In the genomic region with DNA sequence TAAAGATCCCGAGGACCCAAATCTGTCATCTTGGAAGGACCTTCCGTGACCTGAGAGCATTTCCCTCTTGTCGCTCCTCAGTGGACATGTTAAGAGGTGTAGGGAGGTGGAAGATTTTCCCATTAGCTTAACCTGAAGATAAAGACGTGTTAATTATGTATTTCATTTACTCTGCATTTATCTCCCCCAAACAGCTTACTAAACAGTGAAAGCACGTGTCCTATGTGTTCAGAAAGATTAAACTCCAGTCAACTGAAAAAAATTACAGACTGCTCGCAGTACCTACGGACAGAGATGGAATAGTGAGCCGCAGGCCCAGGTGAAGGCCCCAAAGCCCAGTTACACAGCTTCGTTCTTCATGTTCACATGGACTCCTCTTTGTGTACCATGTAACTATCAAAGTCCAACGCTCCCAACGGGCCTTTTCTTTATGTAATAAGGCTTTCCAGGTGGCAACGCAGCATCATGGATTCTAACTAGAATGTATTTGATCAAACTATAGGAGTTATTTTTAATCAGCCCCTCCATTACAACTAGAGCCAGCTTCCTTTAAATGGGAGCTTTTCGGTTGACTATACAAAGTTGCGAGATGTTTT, we compare ENCODE assay signal across 20 mouse cellular contexts. TPM values are rescaled to one million over a fixed set of nuclear protein-coding genes. Genes with fewer than 3 reads are reported as not detected.
DNase-seq lines count a peak whose midpoint lies in the region; ATAC-seq and TF ChIP-seq lines count a peak whose summit lies in the region.
"Had no signal": no experiment of that assay in that cellular context is flagged by ENCODE, and none has a peak within 500 bp of the region (broad histone marks: within the 10 kb centered on the region; RNA-seq: fewer than 3 reads in every experiment).

No protein-coding gene starts in this region.

- H3K27me3 ChIP-seq in midbrain, embryonic 11.5 days (ENCODE audit: control insufficient read depth, insufficient read depth, low read length): no peaks in the 10 kb centered on the region
- H3K27me3 ChIP-seq in midbrain, postnatal 0 days (ENCODE audit: insufficient read depth, low read length): no peaks in the 10 kb centered on the region
- no peaks in the 10 kb centered on the region for H3K27me3 ChIP-seq in liver, embryonic 13.5 days
- no peaks in the 10 kb centered on the region for H3K27me3 ChIP-seq in hindbrain, embryonic 14.5 days (ENCODE audit: control insufficient read depth, insufficient read depth, low read length)
- H3K27me3 ChIP-seq: CH12.LX; embryonic facial prominence, embryonic 12.5 days; forebrain, embryonic 15.5 days; heart, embryonic 15.5 days; hindbrain, embryonic 13.5 days had no signal

- no peak overlapping the region for H3K27ac ChIP-seq in midbrain, embryonic 11.5 days (ENCODE audit: low read depth, low read length)
- no peak overlapping the region for H3K27ac ChIP-seq in midbrain, postnatal 0 days (ENCODE audit: low read depth, low read length)
- no peak overlapping the region for H3K27ac ChIP-seq in liver, embryonic 13.5 days
- no peak overlapping the region for H3K27ac ChIP-seq in hindbrain, embryonic 14.5 days
- H3K27ac ChIP-seq: embryonic facial prominence, embryonic 12.5 days; forebrain, embryonic 15.5 days; heart, embryonic 10.5 days; heart, embryonic 15.5 days; hindbrain, embryonic 13.5 days had no signal

- H3K9ac ChIP-seq in midbrain, embryonic 11.5 days (ENCODE audit: low read length): no peak overlapping the region
- H3K9ac ChIP-seq in midbrain, postnatal 0 days (replicated peaks; ENCODE audit: low read length, poor library complexity, severe bottlenecking): no peak overlapping the region
- H3K9ac ChIP-seq in liver, embryonic 13.5 days: no peak overlapping the region
- H3K9ac ChIP-seq in hindbrain, embryonic 14.5 days: no peak overlapping the region
- H3K9ac ChIP-seq: embryonic facial prominence, embryonic 12.5 days; forebrain, embryonic 15.5 days; heart, embryonic 15.5 days; hindbrain, embryonic 13.5 days had no signal

- TF ChIP-seq CTCF in midbrain, postnatal 0 days (IDR thresholded peaks at IDR 0.05): no peak

- 92% methylated on average over 14 of the region's 14 CpGs for WGBS in midbrain, embryonic 11.5 days
- 88% methylated on average over 14 of the region's 14 CpGs for WGBS in midbrain, postnatal 0 days
- 72% methylated on average over 14 of the region's 14 CpGs for WGBS in liver, embryonic 13.5 days (ENCODE audit: insufficient replicate concordance)
- WGBS in hindbrain, embryonic 14.5 days: 88% methylated on average over 14 of the region's 14 CpGs

- H3K4me3 ChIP-seq in midbrain, embryonic 11.5 days (ENCODE audit: low read depth, low read length): no peak overlapping the region
- H3K4me3 ChIP-seq in midbrain, postnatal 0 days (ENCODE audit: low read depth, low read length): no peak overlapping the region
- no peak overlapping the region for H3K4me3 ChIP-seq in liver, embryonic 13.5 days (replicated peaks)
- H3K4me3 ChIP-seq in hindbrain, embryonic 14.5 days (replicated peaks; ENCODE audit: low read length): no peak overlapping the region
- H3K4me3 ChIP-seq: embryonic facial prominence, embryonic 12.5 days; forebrain, embryonic 15.5 days; heart, embryonic 10.5 days; heart, embryonic 15.5 days; hindbrain, embryonic 13.5 days had no signal

- ATAC-seq in midbrain, embryonic 11.5 days (ENCODE audit: low FRiP score): no peak
- ATAC-seq in midbrain, postnatal 0 days (ENCODE audit: low FRiP score): no peak
- peak; percentile 51; the same call in 1 of the 2 replicates for ATAC-seq in liver, embryonic 13.5 days (ENCODE audit: low read depth)
- peak; percentile 71 for ATAC-seq in megakaryocyte progenitor cell, adult 5-6 weeks (replicated peaks; ENCODE audit: poor library complexity)
- ATAC-seq in hindbrain, embryonic 14.5 days (ENCODE audit: low FRiP score): no peak
- ATAC-seq: forebrain, embryonic 15.5 days had no signal

- H3K4me1 ChIP-seq in midbrain, embryonic 11.5 days (ENCODE audit: control insufficient read depth, insufficient read depth, low read length): no peaks in the 10 kb centered on the region
- H3K4me1 ChIP-seq in midbrain, postnatal 0 days (ENCODE audit: insufficient read depth, low read length): no peaks in the 10 kb centered on the region
- peaks cover 4% of the 10 kb centered on the region for H3K4me1 ChIP-seq in liver, embryonic 13.5 days (replicated peaks)
- no peaks in the 10 kb centered on the region for H3K4me1 ChIP-seq in hindbrain, embryonic 14.5 days (replicated peaks; ENCODE audit: control insufficient read depth, insufficient read depth, low read length)
- H3K4me1 ChIP-seq: embryonic facial prominence, embryonic 12.5 days; forebrain, embryonic 15.5 days; heart, embryonic 10.5 days; heart, embryonic 15.5 days; hindbrain, embryonic 13.5 days had no signal

- H3K4me2 ChIP-seq in midbrain, embryonic 11.5 days: no peak overlapping the region
- H3K4me2 ChIP-seq in midbrain, postnatal 0 days (ENCODE audit: low read depth, low read length, poor library complexity, severe bottlenecking): no peak overlapping the region
- H3K4me2 ChIP-seq in liver, embryonic 13.5 days: no peak overlapping the region
- H3K4me2 ChIP-seq in hindbrain, embryonic 14.5 days (replicated peaks): no peak overlapping the region
- H3K4me2 ChIP-seq: embryonic facial prominence, embryonic 12.5 days; forebrain, embryonic 15.5 days; heart, embryonic 15.5 days; hindbrain, embryonic 13.5 days had no signal

- peak; percentile 74 for DNase-seq in midbrain, embryonic 11.5 days (ENCODE audit: low spot score, missing footprints)
- DNase-seq in midbrain, postnatal 0 days (ENCODE audit: low spot score): no peak
- no peak for DNase-seq in liver, embryonic 13.5 days
- no peak for DNase-seq in hindbrain, embryonic 14.5 days (ENCODE audit: low spot score)
- no peak for DNase-seq in left cerebral cortex, adult 11 months (ENCODE audit: low spot score)
- DNase-seq: adrenal gland, adult 2 months; adrenal gland, postnatal 25 days; cerebellum, adult 11 months; cerebellum, adult 8-10 months; cerebellum, postnatal 25 days; gastrocnemius, postnatal 36 days; heart, adult 18-20 months; heart, postnatal 14 days had no signal

- no peaks in the 10 kb centered on the region for H3K9me3 ChIP-seq in midbrain, embryonic 11.5 days (ENCODE audit: control insufficient read depth, low read length)
- H3K9me3 ChIP-seq in midbrain, postnatal 0 days (ENCODE audit: low read length): no peaks in the 10 kb centered on the region
- no peaks in the 10 kb centered on the region for H3K9me3 ChIP-seq in liver, embryonic 13.5 days (replicated peaks)
- no peaks in the 10 kb centered on the region for H3K9me3 ChIP-seq in hindbrain, embryonic 14.5 days (ENCODE audit: control insufficient read depth, low read length)
- H3K9me3 ChIP-seq: embryonic facial prominence, embryonic 12.5 days; forebrain, embryonic 15.5 days; heart, embryonic 10.5 days; heart, embryonic 15.5 days; hindbrain, embryonic 13.5 days had no signal

- peaks cover 3% of the 10 kb centered on the region; the same call in 1 of the 2 replicates for H3K36me3 ChIP-seq in midbrain, embryonic 11.5 days (ENCODE audit: control insufficient read depth, insufficient read depth, low read length)
- H3K36me3 ChIP-seq in midbrain, postnatal 0 days (ENCODE audit: insufficient read depth, low read length): peaks cover 27% of the 10 kb centered on the region
- peaks cover 48% of the 10 kb centered on the region for H3K36me3 ChIP-seq in liver, embryonic 13.5 days
- H3K36me3 ChIP-seq in hindbrain, embryonic 14.5 days (replicated peaks; ENCODE audit: control insufficient read depth, insufficient read depth): peaks cover 76% of the 10 kb centered on the region

RNA-seq across cellular contexts. Expression of a gene that starts 58.5 kb away (rescaled TPM):
- 14.6 and 14.9 TPM in 2 replicates for polyA plus RNA-seq in midbrain, embryonic 11.5 days (2014; fragmentation: Nextera tagmentation; extraction: Ambion mirVana)
- 17.0 and 18.5 TPM in 2 replicates for total RNA-seq in midbrain, postnatal 0 days (2014; rRNA removed)
- 7.6 and 9.2 TPM in 2 replicates for polyA plus RNA-seq in midbrain, postnatal 0 days (2015; fragmentation: Nextera tagmentation; extraction: Ambion mirVana)
- polyA plus RNA-seq in liver, embryonic 13.5 days (2015; fragmentation: Nextera tagmentation; extraction: Ambion mirVana): 0.61 and 1.2 TPM in 2 replicates
- 1.4 and 1.8 TPM in 2 replicates for total RNA-seq in megakaryocyte progenitor cell, adult 5-6 weeks (2015)
- 1.7 and 5.0 TPM in 2 replicates for total RNA-seq in megakaryocyte progenitor cell, adult 5-6 weeks (2017)
- 14.5 and 15.7 TPM in 2 replicates for polyA plus RNA-seq in hindbrain, embryonic 14.5 days (2014; fragmentation: Nextera tagmentation; extraction: Ambion mirVana)

Comparison
In these comparisons a context has a peak if more than half of its experiments do, and no peak if none do; other contexts are left out.
1. ATAC-seq: peak in liver, embryonic 13.5 days (single experiment) and megakaryocyte progenitor cell, adult 5-6 weeks (single experiment); none in midbrain, embryonic 11.5 days (single experiment), midbrain, postnatal 0 days (single experiment) and hindbrain, embryonic 14.5 days (single experiment).